Mouse (Mus musculus): Measurements from ENCODE around the gene Adcy4. TPM values are rescaled to one million over a fixed set of nuclear protein-coding genes. Genes with fewer than 3 reads are reported as not detected.

Gene Adcy4
- total RNA-seq (2021): 10 to 100 TPM in 1 of 2 experiments, 1 to 10 TPM in 1; 6.7 to 13.8 TPM
- long read RNA-seq, experiment 1, partial matches to known transcripts: 3 of 5 reads
- long read RNA-seq, experiment 1, other reads (novel, unspliced or antisense): 1 of 5 reads
- long read RNA-seq, experiment 2, partial matches to known transcripts: 0 of 4 reads
- long read RNA-seq, experiment 2, other reads (novel, unspliced or antisense): 3 of 4 reads

GRCm38 (mm10) chr14:55783958-55784235, at the start of gene Adcy4:
TSS of gene Adcy4 (minus strand) at chr14:55784095.
- peak in 1 of 2 experiments; percentile 27 for DNase-seq

- no peak for DNase-seq
Observed at GRCm38 (mm10) chr14:55833126-55833525, 49.2 kb upstream of the Adcy4 start.

- DNase-seq: no peak
Observed at GRCm38 (mm10) chr14:55830331-55830730, 46.4 kb upstream of the Adcy4 start.

- no peak for DNase-seq
Observed at GRCm38 (mm10) chr14:55829854-55830253, 46.0 kb upstream of the Adcy4 start.

GRCm38 (mm10) chr14:55828716-55829263, 44.9 kb upstream of the Adcy4 start:
- DNase-seq: peak in 1 of 2 experiments; percentile 24

- peak in 1 of 2 experiments; percentile 21 for DNase-seq
Observed at GRCm38 (mm10) chr14:55826551-55827340, 42.9 kb upstream of the Adcy4 start.

GRCm38 (mm10) chr14:55826142-55826541, 42.2 kb upstream of the Adcy4 start:
- DNase-seq: no peak

- DNase-seq: peak; percentile 20 to 47
Observed at GRCm38 (mm10) chr14:55825216-55826051, 41.5 kb upstream of the Adcy4 start.

- DNase-seq: peak; percentile 42 to 62
Observed at GRCm38 (mm10) chr14:55824481-55825215, 40.8 kb upstream of the Adcy4 start.

GRCm38 (mm10) chr14:55824001-55824480, 40.1 kb upstream of the Adcy4 start:
- peak; percentile 43 to 59 for DNase-seq

- DNase-seq: peak; percentile 70 to 83
Observed at GRCm38 (mm10) chr14:55822991-55823762, 39.3 kb upstream of the Adcy4 start, which contains the start of gene Nfatc4. TSS of gene Nfatc4 (plus strand) at chr14:55823144.

GRCm38 (mm10) chr14:55822435-55822990, 38.6 kb upstream of the Adcy4 start:
- DNase-seq: peak; percentile 75 to 88

- no peak for DNase-seq
Observed at GRCm38 (mm10) chr14:55820576-55820975, 36.7 kb upstream of the Adcy4 start.

- no peak for DNase-seq
Observed at GRCm38 (mm10) chr14:55819845-55820405, 36.0 kb upstream of the Adcy4 start.

GRCm38 (mm10) chr14:55815310-55815751, 31.4 kb upstream of the Adcy4 start:
- DNase-seq: peak; percentile 82 to 90

- peak; percentile 82 to 86 for DNase-seq
Observed at GRCm38 (mm10) chr14:55814885-55815284, 31.0 kb upstream of the Adcy4 start.

GRCm38 (mm10) chr14:55795380-55796163, 11.7 kb upstream of the Adcy4 start:
- no peak for DNase-seq

- DNase-seq: peak in 1 of 2 experiments; percentile 37
Observed at GRCm38 (mm10) chr14:55793946-55794345, 10.1 kb upstream of the Adcy4 start.

GRCm38 (mm10) chr14:55793461-55793860, 9.6 kb upstream of the Adcy4 start:
- no peak for DNase-seq

All from adrenal gland, postnatal 36 days (tissue).